In genomic region chr14:120496827-120497226, GRCm38 (mm10) we compare ENCODE assay signal across 30 mouse cellular contexts. TPM values are rescaled to one million over a fixed set of nuclear protein-coding genes. Genes with fewer than 3 reads are reported as not detected.
DNase-seq lines count a peak whose midpoint lies in the region; ATAC-seq and TF ChIP-seq lines count a peak whose summit lies in the region.
"Had no signal": no experiment of that assay in that cellular context is flagged by ENCODE, and none has a peak within 500 bp of the region (broad histone marks: within the 10 kb centered on the region; RNA-seq: fewer than 3 reads in every experiment).

No protein-coding gene starts in this region.

- H3K27me3 ChIP-seq in heart, embryonic 12.5 days (replicated peaks): no peaks in the 10 kb centered on the region
- H3K27me3 ChIP-seq: embryonic facial prominence, embryonic 13.5 days; hindbrain, embryonic 12.5 days; liver, embryonic 12.5 days; stomach, embryonic 15.5 days had no signal

- no peaks in the 10 kb centered on the region for H3K9me3 ChIP-seq in heart, embryonic 12.5 days (replicated peaks)
- H3K9me3 ChIP-seq: embryonic facial prominence, embryonic 13.5 days; forebrain, embryonic 10.5 days; hindbrain, embryonic 12.5 days; liver, embryonic 12.5 days; stomach, embryonic 15.5 days had no signal

- H3K4me1 ChIP-seq in heart, embryonic 12.5 days (replicated peaks): peaks cover 58% of the 10 kb centered on the region
- H3K4me1 ChIP-seq: hindbrain, embryonic 12.5 days; stomach, embryonic 15.5 days had no signal

- DNase-seq in heart, postnatal 4 days: no peak
- no peak for DNase-seq in layer of hippocampus, adult 2 months (ENCODE audit: low spot score in 2 of 2)
- no peak for DNase-seq in layer of hippocampus, adult 8-10 months (ENCODE audit: low spot score in 2 of 2)
- DNase-seq in embryo, embryonic 9.5 days (ENCODE audit: extremely low spot score): no peak
- DNase-seq: adrenal gland, postnatal 14 days; cerebellum, adult 11 months; cerebellum, adult 9-10 months; cerebellum, postnatal 36 days; embryo, embryonic 11 days; heart, postnatal 14 days; kidney, adult 8-10 months; kidney, postnatal 10 days; left cerebral cortex, postnatal 4 days; liver, postnatal 0 days; right cerebral cortex, postnatal 25 days; thymus, adult 18-20 months; thymus, postnatal 4 days had no signal

- H3K4me3 ChIP-seq in heart, embryonic 12.5 days: no peak overlapping the region
- no peak overlapping the region for H3K4me3 ChIP-seq in layer of hippocampus, adult 2 months
- H3K4me3 ChIP-seq: embryonic facial prominence, embryonic 13.5 days; forebrain, embryonic 10.5 days; hindbrain, embryonic 12.5 days; liver, embryonic 12.5 days; stomach, embryonic 15.5 days had no signal

- WGBS in heart, embryonic 12.5 days: 54% methylated on average over 5 of the region's 5 CpGs

- no peak overlapping the region for H3K4me2 ChIP-seq in heart, embryonic 12.5 days
- H3K4me2 ChIP-seq: embryonic facial prominence, embryonic 13.5 days; hindbrain, embryonic 12.5 days; liver, embryonic 12.5 days; midbrain, embryonic 11.5 days; stomach, embryonic 15.5 days had no signal

- peak overlapping the region; percentile 52 for H3K27ac ChIP-seq in heart, embryonic 12.5 days (ENCODE audit: poor library complexity, severe bottlenecking)
- H3K27ac ChIP-seq in layer of hippocampus, adult 2 months: peak overlapping the region; percentile 15; the same call in 1 of the 2 replicates
- H3K27ac ChIP-seq: embryonic facial prominence, embryonic 13.5 days; forebrain, embryonic 10.5 days; hindbrain, embryonic 12.5 days; liver, embryonic 12.5 days; macrophage; stomach, embryonic 15.5 days had no signal

- no peaks in the 10 kb centered on the region for H3K36me3 ChIP-seq in heart, embryonic 12.5 days
- H3K36me3 ChIP-seq: embryonic facial prominence, embryonic 13.5 days; liver, embryonic 12.5 days; stomach, embryonic 15.5 days had no signal

- H3K9ac ChIP-seq in heart, embryonic 12.5 days: no peak overlapping the region
- H3K9ac ChIP-seq: embryonic facial prominence, embryonic 13.5 days; hindbrain, embryonic 12.5 days; liver, embryonic 12.5 days; stomach, embryonic 15.5 days had no signal

- no peak for TF ChIP-seq CTCF in layer of hippocampus, adult 2 months (conservative IDR thresholded peaks at IDR 0.05)

- ATAC-seq in heart, embryonic 12.5 days (ENCODE audit: insufficient number of reproducible peaks, low FRiP score): no peak
- ATAC-seq in granulocyte monocyte progenitor cell, adult 5-6 weeks (replicated peaks; ENCODE audit: poor library complexity, severe bottlenecking): peak; percentile 76
- ATAC-seq in megakaryocyte progenitor cell, adult 5-6 weeks (replicated peaks; ENCODE audit: poor library complexity): peak; percentile 73
- ATAC-seq: CD4-positive, CD25-positive, alpha-beta regulatory T cell, adult 4 months; forebrain, embryonic 16.5 days; liver, embryonic 12.5 days; liver, postnatal 0 days; midbrain, embryonic 16.5 days had no signal

RNA-seq across cellular contexts. Expression of gene Rap2a, which starts 18.6 kb away (rescaled TPM):
- polyA plus RNA-seq in heart, embryonic 12.5 days (2016; fragmentation: Nextera tagmentation; extraction: Ambion mirVana): 16.1 and 16.4 TPM in 2 replicates
- total RNA-seq in heart, postnatal 4 days (2021): 10 to 100 TPM; 22.0 to 23.4 TPM
- total RNA-seq in layer of hippocampus, adult 2 months (2021): 10 to 100 TPM; 74.0 to 78.6 TPM
- 10 to 100 TPM; 67.6 to 82.7 (median 71.8) TPM for total RNA-seq in layer of hippocampus, adult 8-10 months (2022)
- total RNA-seq in granulocyte monocyte progenitor cell, adult 5-6 weeks (2014; fragmentation: Nextera tagmentation): 5.6 and 10.7 TPM in 2 replicates
- total RNA-seq in granulocyte monocyte progenitor cell, adult 5-6 weeks (2017): 6.1 and 6.3 TPM in 2 replicates
- 7.3 and 10.0 TPM in 2 replicates for total RNA-seq in megakaryocyte progenitor cell, adult 5-6 weeks (2015)
- total RNA-seq in megakaryocyte progenitor cell, adult 5-6 weeks (2017): 4.7 and 5.5 TPM in 2 replicates
